Mouse (Mus musculus) spleen, postnatal 0 days (tissue): ENCODE measurements around the gene Olfr1167. TPM values are rescaled to one million over a fixed set of nuclear protein-coding genes. Genes with fewer than 3 reads are reported as not detected.

Source experiments
- polyA plus RNA-seq: library from polyadenylated mRNA; unstranded; fragments of >200 nt; fragmentation: Nextera tagmentation; extraction: Ambion mirVana; gene quantifications from 2 replicates; pipeline ENCODE4 v1.2.1, GENCODE M21; 2015

The Olfr1167 gene
- polyA plus RNA-seq, result not detected in 2 replicates

DNA sequence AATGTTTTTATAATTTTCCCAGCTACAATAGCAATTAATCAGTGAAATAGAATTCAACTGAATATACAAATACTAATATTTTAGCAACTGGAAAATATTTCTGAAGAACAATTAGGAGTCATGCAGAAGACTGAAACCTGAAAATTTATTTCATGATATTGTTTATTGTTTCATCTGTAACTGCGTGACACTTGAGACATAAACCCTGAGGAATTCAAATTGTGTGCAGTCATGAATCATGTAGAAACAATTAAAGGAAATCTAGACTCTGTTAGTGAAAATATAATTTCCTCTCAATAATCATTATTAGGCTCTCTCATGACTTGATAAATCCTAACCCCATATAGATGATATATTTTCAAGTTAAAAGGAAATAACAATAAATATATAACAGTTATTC is at the start of gene Olfr1167:
Olfr1167 (minus strand) TSS at position 101 of the 400 bp plus-strand sequence.

DNA sequence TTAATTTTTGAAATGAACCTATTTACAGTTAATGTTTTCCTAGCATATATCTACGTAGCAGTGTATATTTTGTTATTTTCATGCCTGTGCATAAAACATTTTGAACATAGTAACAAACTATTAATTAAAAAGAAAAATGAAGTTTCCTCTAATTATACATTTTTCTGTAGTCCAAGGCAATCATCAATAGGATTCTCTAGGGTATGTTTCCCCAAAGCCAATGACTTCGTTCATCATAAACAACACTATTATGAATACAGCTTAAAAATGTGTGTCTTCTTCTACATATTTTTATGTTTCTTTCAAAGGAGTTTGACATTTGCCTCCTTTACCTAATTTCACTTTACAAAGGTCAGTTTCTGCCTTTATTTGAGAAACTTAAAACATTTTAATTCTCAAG is 26.6 kb upstream of the Olfr1167 start, which contains the start of gene Olfr1168:
Olfr1168 (plus strand) TSS at position 301 of the 400 bp plus-strand sequence.

DNA sequence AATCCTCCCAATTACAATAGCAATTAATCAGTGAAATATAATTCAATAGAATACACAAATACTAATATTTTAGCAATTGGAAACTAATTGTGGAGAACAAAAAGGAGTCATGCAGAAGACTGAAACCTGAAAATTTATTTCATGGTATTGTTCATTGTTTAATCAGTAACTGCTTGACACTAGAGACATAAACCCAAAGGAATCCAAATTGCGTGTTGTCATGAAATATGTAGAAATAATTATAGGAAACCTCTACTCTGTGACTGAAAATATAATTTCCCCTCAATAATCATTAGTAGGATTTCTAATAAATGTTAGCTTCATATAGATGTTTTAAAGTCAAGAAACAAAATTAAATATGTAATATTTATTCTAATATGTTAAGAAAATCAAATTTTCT is 26.8 kb downstream of the Olfr1167 start, which contains the start of gene Olfr1166:
Olfr1166 (minus strand) TSS at position 101 of the 400 bp plus-strand sequence.

Other genes with a start within 250 kb of the Olfr1167 start
- not detected in 2 replicates for gene Olfr1155, start 210.1 kb downstream of the Olfr1167 start, polyA plus RNA-seq
- not detected in 2 replicates for gene Olfr1156, start 202.1 kb downstream of the Olfr1167 start, polyA plus RNA-seq
- gene Olfr1157, start 186.9 kb downstream of the Olfr1167 start, polyA plus RNA-seq, result not detected in 2 replicates
- not detected in 2 replicates for gene Olfr74, start 180.5 kb downstream of the Olfr1167 start, polyA plus RNA-seq
- gene Olfr1158, start 165.1 kb downstream of the Olfr1167 start, polyA plus RNA-seq, result not detected in 2 replicates
- not detected in 2 replicates for gene Olfr1160, start 146.9 kb downstream of the Olfr1167 start, polyA plus RNA-seq
- not detected in 2 replicates for gene Olfr1161, start 132.4 kb downstream of the Olfr1167 start, polyA plus RNA-seq
- gene Olfr73, start 117.5 kb downstream of the Olfr1167 start, polyA plus RNA-seq, result not detected in 2 replicates
- gene Olfr1162, start 104.1 kb downstream of the Olfr1167 start, polyA plus RNA-seq, result not detected in 2 replicates
- not detected in 2 replicates for gene Olfr1163, start 83.4 kb downstream of the Olfr1167 start, polyA plus RNA-seq
- not detected in 2 replicates for gene Olfr1164, start 61.2 kb downstream of the Olfr1167 start, polyA plus RNA-seq
- not detected in 2 replicates for gene Olfr1166, start 26.9 kb downstream of the Olfr1167 start, polyA plus RNA-seq
- not detected in 2 replicates for gene Olfr1168, start 26.7 kb upstream of the Olfr1167 start, polyA plus RNA-seq
- not detected in 2 replicates for gene Olfr1170, start 73.1 kb upstream of the Olfr1167 start, polyA plus RNA-seq
- gene Olfr1173, start 124.7 kb upstream of the Olfr1167 start, polyA plus RNA-seq, result not detected in 2 replicates
- not detected in 2 replicates for gene Olfr1174-ps, start 159.9 kb upstream of the Olfr1167 start, polyA plus RNA-seq
- gene Olfr1175-ps, start 172.0 kb upstream of the Olfr1167 start, polyA plus RNA-seq, result not detected in 2 replicates
- gene Olfr1176, start 181.5 kb upstream of the Olfr1167 start, polyA plus RNA-seq, result not detected in 2 replicates
- gene Olfr1177-ps, start 191.3 kb upstream of the Olfr1167 start, polyA plus RNA-seq, result not detected in 2 replicates
- not detected in 2 replicates for gene Olfr1178, start 231.9 kb upstream of the Olfr1167 start, polyA plus RNA-seq